Mouse (Mus musculus) liver, embryonic 13.5 days (tissue): ENCODE data around the gene 6030468B19Rik. TPM values are rescaled to one million over a fixed set of nuclear protein-coding genes. Genes with fewer than 3 reads are reported as not detected.
"Not testable (repeated sequence)": the region's sequence is repeated elsewhere in the genome, so short reads cannot be mapped to it uniquely, and the experiment has no call there.

ENCODE experiments used
- ATAC-seq: fragments of 200-750 bp; cut with Nextera tagmentation; 2 replicates; pipeline ENCODE4 v1.8.0; 2017; ENCODE audit warnings: low read depth, mild to moderate bottlenecking, moderate number of reproducible peaks, moderate library complexity
- DNase-seq: peaks from one replicate; pipeline ENCODE4 v3.0.0; 2022
- H3K27ac ChIP-seq: fragments of 300-500 bp; sonication (generic); 2 replicates; pipeline ENCODE4 v1.5.1; 2015; ENCODE audit warnings: moderate library complexity, mild to moderate bottlenecking, inconsistent platforms
- H3K27me3 ChIP-seq: fragments of 300-500 bp; sonication (generic); 2 replicates; pipeline ENCODE4 v1.6.1; 2015; ENCODE audit warnings: mild to moderate bottlenecking, inconsistent platforms
- H3K36me3 ChIP-seq: fragments of 300-500 bp; sonication (generic); 2 replicates; pipeline ENCODE4 v1.6.1; 2015; ENCODE audit warnings: mild to moderate bottlenecking, inconsistent platforms
- H3K4me1 ChIP-seq: fragments of 300-500 bp; sonication (generic); replicated peaks from 2 replicates; pipeline ENCODE4 v1.6.1; 2015; ENCODE audit warnings: inconsistent platforms
- H3K4me2 ChIP-seq: fragments of 300-500 bp; sonication (generic); 2 replicates; pipeline ENCODE4 v1.6.1; 2015; ENCODE audit warnings: inconsistent platforms, mild to moderate bottlenecking, moderate library complexity
- H3K4me3 ChIP-seq: fragments of 300-500 bp; sonication (generic); replicated peaks from 2 replicates; pipeline ENCODE4 v1.5.1; 2015; ENCODE audit warnings: mild to moderate bottlenecking, inconsistent platforms
- H3K9ac ChIP-seq: fragments of 300-500 bp; sonication (generic); 2 replicates; pipeline ENCODE4 v1.6.1; 2015; ENCODE audit warnings: mild to moderate bottlenecking, inconsistent platforms
- H3K9me3 ChIP-seq: fragments of 300-500 bp; sonication (generic); replicated peaks from 2 replicates; pipeline ENCODE4 v1.6.1; 2016; ENCODE audit warnings: inconsistent platforms
- WGBS: fragments of 180-500 bp; shearing (Covaris S2); methylation state at CpG from one replicate; pipeline ENCODE4 v1.1.7; 2015; ENCODE audit not compliant: insufficient replicate concordance; 5-methylcytosine and 5-hydroxymethylcytosine counted together
- polyA plus RNA-seq: library from polyadenylated mRNA; unstranded; fragments of >200 nt; fragmentation: Nextera tagmentation; extraction: Ambion mirVana; gene quantifications from 2 replicates; pipeline ENCODE4 v1.2.1, GENCODE M21; 2015

6030468B19Rik gene
- polyA plus RNA-seq, 1 experiment from 2014 or later = 85.7 TPM

GRCm38 (mm10) chr11:117829671-117830215 lies 32.3 kb downstream of the 6030468B19Rik start:
- Histone ChIP-seq H3K27me3 (no peaks in the 10 kb centered on the region), H3K4me1 (peaks cover 91% of the 10 kb centered on the region), H3K9me3 (no peaks in the 10 kb centered on the region), H3K27ac (peak overlapping the region; percentile 87), H3K36me3 (0 out of 2 replicates have a peak, but pooled peaks cover 4% of the 10 kb centered on the region), H3K9ac (0 out of 2 replicates have a peak overlapping the region, but pooled peaks have one; percentile 23), H3K4me2 (peak overlapping the region; percentile 96; the same call in 1 of the 2 replicates), H3K4me3 (no peak overlapping the region)
- DNase-seq (no peak), ATAC-seq (no peak)
- 54% methylated on average over 2 of the region's 2 CpGs for WGBS

- 57% methylated on average over 9 of the region's 9 CpGs for WGBS
- DNase-seq (no peak), ATAC-seq (no peak)
- Histone ChIP-seq H3K4me3 (no peak overlapping the region), H3K27ac (peak overlapping the region; percentile 87), H3K27me3 (no peaks in the 10 kb centered on the region), H3K4me2 (peak overlapping the region; percentile 96; the same call in 1 of the 2 replicates), H3K9me3 (no peaks in the 10 kb centered on the region), H3K4me1 (peaks cover 95% of the 10 kb centered on the region), H3K9ac (0 out of 2 replicates have a peak overlapping the region, but pooled peaks have one; percentile 23), H3K36me3 (0 out of 2 replicates have a peak, but pooled peaks cover 4% of the 10 kb centered on the region)
These were observed 32.9 kb downstream of the 6030468B19Rik start for GRCm38 (mm10) chr11:117830401-117830800.

- WGBS = 13% methylated on average over 28 of the region's 28 CpGs
- Histone ChIP-seq H3K36me3 (0 out of 2 replicates have a peak, but pooled peaks cover 4% of the 10 kb centered on the region), H3K27me3 (no peaks in the 10 kb centered on the region), H3K27ac (peak overlapping the region; percentile 87), H3K4me2 (peak overlapping the region; percentile 69), H3K4me3 (peak overlapping the region; percentile 57), H3K9ac (peak overlapping the region; percentile 66), H3K4me1 (peaks cover 98% of the 10 kb centered on the region), H3K9me3 (no peaks in the 10 kb centered on the region)
- peak; percentile 91 for DNase-seq
- ATAC-seq = peak; percentile 80
These were observed 34.9 kb downstream of the 6030468B19Rik start for GRCm38 (mm10) chr11:117832086-117832969.

- H3K4me1 ChIP-seq = peaks cover 98% of the 10 kb centered on the region
- not testable (repeated sequence) for DNase-seq, H3K27me3 ChIP-seq, H3K9me3 ChIP-seq, H3K9ac ChIP-seq, H3K4me2 ChIP-seq, ATAC-seq, H3K27ac ChIP-seq, H3K4me3 ChIP-seq, H3K36me3 ChIP-seq
- 77% methylated on average over 5 of the region's 6 CpGs for WGBS
These were observed 36.0 kb downstream of the 6030468B19Rik start for GRCm38 (mm10) chr11:117833509-117833908.

GRCm38 (mm10) chr11:117834086-117834485 lies 36.6 kb downstream of the 6030468B19Rik start:
- peak overlapping the region; percentile 5 for H3K27ac ChIP-seq
- H3K4me3 ChIP-seq = no peak overlapping the region
- WGBS = 84% methylated on average over 8 of the region's 8 CpGs
- H3K9me3 ChIP-seq = no peaks in the 10 kb centered on the region
- no peak overlapping the region for H3K9ac ChIP-seq
- no peak for ATAC-seq
- H3K4me2 ChIP-seq = no peak overlapping the region
- no peaks in the 10 kb centered on the region for H3K27me3 ChIP-seq
- peaks cover 98% of the 10 kb centered on the region for H3K4me1 ChIP-seq
- no peak for DNase-seq
- 0 out of 2 replicates have a peak, but pooled peaks cover 4% of the 10 kb centered on the region for H3K36me3 ChIP-seq

- ATAC-seq (no peak), DNase-seq (peak; percentile 67)
- 20% methylated on average over 13 of the region's 13 CpGs for WGBS
- H3K4me2 ChIP-seq = peak overlapping the region; percentile 51
- H3K27ac ChIP-seq = peak overlapping the region; percentile 94
- 0 out of 2 replicates have a peak, but pooled peaks cover 4% of the 10 kb centered on the region for H3K36me3 ChIP-seq
- no peaks in the 10 kb centered on the region for H3K27me3 ChIP-seq
- 0 out of 2 replicates have a peak overlapping the region, but pooled peaks have one; percentile 26 for H3K9ac ChIP-seq
- peaks cover 98% of the 10 kb centered on the region for H3K4me1 ChIP-seq
- no peak overlapping the region; the same call in 1 of the 2 replicates for H3K4me3 ChIP-seq
- no peaks in the 10 kb centered on the region for H3K9me3 ChIP-seq
These were observed 38.8 kb downstream of the 6030468B19Rik start for GRCm38 (mm10) chr11:117836306-117836705.

GRCm38 (mm10) chr11:117838572-117838971 lies 41.1 kb downstream of the 6030468B19Rik start:
- Histone ChIP-seq H3K9me3 (no peaks in the 10 kb centered on the region), H3K4me3 (peak overlapping the region; percentile 21; the same call in 1 of the 2 replicates), H3K4me2 (peak overlapping the region; percentile 52), H3K4me1 (peaks cover 78% of the 10 kb centered on the region), H3K9ac (peak overlapping the region; percentile 60), H3K27me3 (no peaks in the 10 kb centered on the region), H3K36me3 (no peaks in the 10 kb centered on the region), H3K27ac (peak overlapping the region; percentile 94)
- DNase-seq (peak; percentile 80), ATAC-seq (peak; percentile 97)
- WGBS = 24% methylated on average over 2 of the region's 2 CpGs

- peak overlapping the region; percentile 60 for H3K9ac ChIP-seq
- peaks cover 73% of the 10 kb centered on the region for H3K4me1 ChIP-seq
These were observed 41.6 kb downstream of the 6030468B19Rik start for GRCm38 (mm10) chr11:117839021-117839420.

GRCm38 (mm10) chr11:117840910-117841309 lies 43.5 kb downstream of the 6030468B19Rik start:
- H3K4me1 ChIP-seq = peaks cover 67% of the 10 kb centered on the region
- DNase-seq = no peak
- WGBS = 56% methylated on average over 1 of the region's 1 CpGs
- no peak overlapping the region for H3K4me2 ChIP-seq
- ATAC-seq = no peak
- no peak overlapping the region for H3K4me3 ChIP-seq
- no peaks in the 10 kb centered on the region for H3K36me3 ChIP-seq
- H3K27ac ChIP-seq = peak overlapping the region; percentile 94
- no peaks in the 10 kb centered on the region for H3K9me3 ChIP-seq
- H3K9ac ChIP-seq = peak overlapping the region; percentile 3; the same call in 1 of the 2 replicates
- no peaks in the 10 kb centered on the region for H3K27me3 ChIP-seq

More at GRCm38 (mm10) chr11:117839021-117839420, 41.6 kb downstream of the 6030468B19Rik start:
- Histone ChIP-seq H3K9me3 (no peaks in the 10 kb centered on the region), H3K4me3 (peak overlapping the region; percentile 21; the same call in 1 of the 2 replicates), H3K27me3 (no peaks in the 10 kb centered on the region), H3K36me3 (no peaks in the 10 kb centered on the region), H3K27ac (peak overlapping the region; percentile 94), H3K4me2 (peak overlapping the region; percentile 52)
- no peak for DNase-seq
- 25% methylated on average over 1 of the region's 1 CpGs for WGBS
- ATAC-seq = no peak

GRCm38 (mm10) chr11:117843434-117843833 lies 46.0 kb downstream of the 6030468B19Rik start:
- H3K4me3 ChIP-seq = no peak overlapping the region
- no peaks in the 10 kb centered on the region for H3K36me3 ChIP-seq
- 78% methylated on average over 2 of the region's 2 CpGs for WGBS
- H3K4me1 ChIP-seq = peaks cover 67% of the 10 kb centered on the region
- H3K9me3 ChIP-seq = no peaks in the 10 kb centered on the region
- H3K27ac ChIP-seq = no peak overlapping the region; the same call in 1 of the 2 replicates
- no peaks in the 10 kb centered on the region for H3K27me3 ChIP-seq
- DNase-seq = no peak
- no peak overlapping the region for H3K9ac ChIP-seq
- ATAC-seq = no peak
- no peak overlapping the region for H3K4me2 ChIP-seq

- Histone ChIP-seq H3K4me3 (no peak overlapping the region), H3K27ac (peak overlapping the region; percentile 71), H3K36me3 (no peaks in the 10 kb centered on the region), H3K9me3 (no peaks in the 10 kb centered on the region), H3K4me1 (peaks cover 59% of the 10 kb centered on the region), H3K4me2 (no peak overlapping the region), H3K27me3 (no peaks in the 10 kb centered on the region), H3K9ac (0 out of 2 replicates have a peak overlapping the region, but pooled peaks have one; percentile 17)
- ATAC-seq = no peak
- 53% methylated on average over 2 of the region's 2 CpGs for WGBS
- DNase-seq = no peak
These were observed 47.5 kb downstream of the 6030468B19Rik start for GRCm38 (mm10) chr11:117844997-117845396.
